Mouse (Mus musculus): ENCODE measurements at regions not wholly inside any gene's neighbourhood (a gene's known extent, or its start where the extent isn't known, plus 50 kb on each side); places are given as distances from the start of the nearest gene placed in this dataset.

- no peak overlapping the region for H3K27ac ChIP-seq
- no peak for ATAC-seq (ENCODE audit: low FRiP score, low read depth)
- H3K4me1 ChIP-seq: no peaks in the 10 kb centered on the region
- no peaks in the 10 kb centered on the region for H3K27me3 ChIP-seq
- H3K36me3 ChIP-seq: no peaks in the 10 kb centered on the region
- H3K9me3 ChIP-seq: no peaks in the 10 kb centered on the region
- 70% methylated on average over 7 of the region's 7 CpGs for WGBS
- H3K4me2 ChIP-seq (replicated peaks): no peak overlapping the region
- H3K4me3 ChIP-seq: no peak overlapping the region
- H3K9ac ChIP-seq: no peak overlapping the region
Measured at GRCm38 (mm10) chr17:67515601-67516147, 116.8 kb downstream of the Lrrc30 start.

DNA sequence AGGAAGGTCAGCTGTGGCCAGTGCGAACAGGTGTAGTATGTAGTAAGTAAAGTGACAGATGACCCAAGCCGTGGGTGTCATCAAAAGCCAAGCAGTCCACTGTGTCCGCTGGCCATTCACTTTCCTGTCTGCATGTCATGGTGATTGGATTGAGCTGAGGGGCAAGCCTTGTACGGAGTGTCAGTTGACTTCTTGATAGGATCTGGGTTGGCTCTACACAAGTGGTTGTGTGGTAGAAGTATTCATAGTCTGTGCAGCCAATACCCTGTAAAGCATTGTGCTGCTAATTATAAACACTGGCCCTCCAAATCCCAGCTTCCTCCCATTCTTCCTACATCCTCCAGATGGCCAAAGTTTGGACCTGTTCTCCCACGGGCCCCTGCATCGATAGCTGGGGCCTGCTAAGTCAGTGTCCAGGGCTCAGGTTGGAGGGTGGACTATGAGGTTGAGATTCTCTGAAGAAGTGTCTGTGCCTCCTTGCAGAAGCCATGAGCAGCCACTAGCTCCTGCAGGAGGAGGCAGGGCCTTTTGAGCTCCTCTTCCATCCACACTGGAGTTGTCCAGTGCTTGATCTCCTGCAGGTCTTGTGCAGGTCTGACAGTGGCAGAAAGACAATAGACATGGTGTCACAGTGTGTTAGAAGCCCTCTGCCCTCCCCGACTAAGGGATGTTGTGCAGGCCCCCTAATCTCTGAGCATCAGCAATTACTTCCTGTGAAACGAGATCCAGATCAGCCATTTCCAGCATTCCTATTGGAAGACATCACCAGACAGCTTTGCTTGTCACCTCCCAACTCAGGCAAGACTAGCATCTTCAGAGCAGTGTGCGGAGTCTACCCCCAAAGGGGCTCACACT lies 117.9 kb downstream of the Lrrc30 start:
- ATAC-seq (ENCODE audit: low FRiP score, low read depth): peak; percentile 28; the same call in 1 of the 2 replicates
- H3K27me3 ChIP-seq: no peaks in the 10 kb centered on the region
- 70% methylated on average over 9 of the region's 9 CpGs for WGBS
- H3K4me1 ChIP-seq: no peaks in the 10 kb centered on the region
- peak overlapping the region; percentile 39; the same call in 1 of the 2 replicates for H3K27ac ChIP-seq
- H3K36me3 ChIP-seq: no peaks in the 10 kb centered on the region
- no peak overlapping the region for H3K4me3 ChIP-seq
- H3K9ac ChIP-seq: no peak overlapping the region
- no peaks in the 10 kb centered on the region for H3K9me3 ChIP-seq
- H3K4me2 ChIP-seq (replicated peaks): no peak overlapping the region

DNA sequence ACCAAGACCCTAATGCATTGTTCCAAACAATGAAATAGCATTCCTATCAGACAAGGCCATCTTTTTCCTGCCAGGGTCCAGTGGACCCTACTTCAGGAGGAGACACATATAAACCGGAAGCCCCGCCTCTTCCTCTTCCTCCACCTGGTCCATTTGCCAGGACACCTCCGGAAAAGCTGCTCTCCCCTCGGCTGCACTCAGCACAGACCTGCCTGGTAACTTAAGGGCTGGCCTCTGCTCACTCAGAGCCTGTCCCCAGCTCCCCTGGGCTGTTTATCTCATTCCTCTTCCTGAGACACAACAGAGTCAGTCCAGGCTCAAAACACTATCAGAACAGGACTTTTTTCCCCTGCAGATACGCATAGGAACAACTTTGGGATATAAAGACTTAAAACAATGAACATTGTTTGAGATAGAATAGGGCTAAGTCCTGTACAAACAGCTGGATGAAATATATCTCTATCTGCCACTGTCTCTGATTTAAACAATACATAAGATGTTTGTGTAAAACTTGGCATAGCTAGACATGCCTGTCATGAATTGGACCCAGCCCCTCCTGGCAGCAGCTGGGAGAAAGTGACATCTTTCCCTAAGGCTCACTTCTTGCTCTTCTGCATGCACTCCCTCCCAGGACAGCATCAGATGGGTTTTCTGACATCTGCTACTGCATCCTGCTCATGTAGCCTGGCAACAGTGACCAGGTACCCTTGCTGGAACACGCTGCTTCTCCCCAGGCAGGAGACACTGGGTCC lies 119.6 kb downstream of the Lrrc30 start:
- Histone ChIP-seq H3K4me1 (peaks cover 11% of the 10 kb centered on the region; the same call in 1 of the 2 replicates), H3K9me3 (no peaks in the 10 kb centered on the region), H3K9ac (no peak overlapping the region), H3K27ac (0 out of 2 replicates have a peak overlapping the region, but pooled peaks have one; percentile 33), H3K4me2 (replicated peaks) (no peak overlapping the region), H3K36me3 (no peaks in the 10 kb centered on the region), H3K27me3 (no peaks in the 10 kb centered on the region), H3K4me3 (no peak overlapping the region)
- ATAC-seq (ENCODE audit: low FRiP score, low read depth): no peak
- 69% methylated on average over 6 of the region's 6 CpGs for WGBS

- no peak overlapping the region for H3K9ac ChIP-seq
- WGBS: 71% methylated on average over 6 of the region's 6 CpGs
- H3K27me3 ChIP-seq: no peaks in the 10 kb centered on the region
Measured at GRCm38 (mm10) chr17:67512008-67512407, 120.5 kb downstream of the Lrrc30 start.

DNA sequence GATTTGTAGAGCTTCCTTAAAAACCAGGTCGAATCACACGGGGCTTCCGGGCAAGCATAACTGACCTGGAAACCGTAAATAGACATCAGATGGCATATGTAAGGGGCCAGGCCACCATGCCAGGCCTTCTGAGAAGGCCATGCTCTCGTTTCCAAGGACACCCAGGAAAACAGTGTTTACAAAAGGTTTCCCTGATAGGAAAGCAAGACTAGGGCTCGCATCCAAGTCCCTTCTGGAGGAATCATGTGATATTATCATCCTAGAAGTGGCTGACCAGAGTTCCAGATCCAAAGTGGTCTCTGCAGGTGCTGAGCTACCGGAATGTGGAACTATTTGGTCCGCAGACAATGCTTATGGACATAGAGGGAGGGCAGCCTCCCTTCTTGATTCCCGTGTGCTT lies 122.6 kb downstream of the Lrrc30 start:
- no peaks in the 10 kb centered on the region for H3K9me3 ChIP-seq
- no peak overlapping the region for H3K27ac ChIP-seq
- H3K4me2 ChIP-seq (replicated peaks): no peak overlapping the region
- H3K4me1 ChIP-seq: peaks cover 11% of the 10 kb centered on the region; the same call in 1 of the 2 replicates
- WGBS: 81% methylated on average over 9 of the region's 9 CpGs
- no peak for ATAC-seq (ENCODE audit: low FRiP score, low read depth)
- no peak overlapping the region for H3K9ac ChIP-seq
- no peaks in the 10 kb centered on the region for H3K36me3 ChIP-seq
- H3K4me3 ChIP-seq: no peak overlapping the region
- no peaks in the 10 kb centered on the region for H3K27me3 ChIP-seq

More at GRCm38 (mm10) chr17:67512008-67512407, 120.5 kb downstream of the Lrrc30 start:
- Histone ChIP-seq H3K4me1 (peaks cover 11% of the 10 kb centered on the region; the same call in 1 of the 2 replicates), H3K9me3 (no peaks in the 10 kb centered on the region), H3K36me3 (no peaks in the 10 kb centered on the region), H3K4me3 (no peak overlapping the region), H3K4me2 (replicated peaks) (no peak overlapping the region), H3K27ac (no peak overlapping the region)
- no peak for ATAC-seq (ENCODE audit: low FRiP score, low read depth)

DNA sequence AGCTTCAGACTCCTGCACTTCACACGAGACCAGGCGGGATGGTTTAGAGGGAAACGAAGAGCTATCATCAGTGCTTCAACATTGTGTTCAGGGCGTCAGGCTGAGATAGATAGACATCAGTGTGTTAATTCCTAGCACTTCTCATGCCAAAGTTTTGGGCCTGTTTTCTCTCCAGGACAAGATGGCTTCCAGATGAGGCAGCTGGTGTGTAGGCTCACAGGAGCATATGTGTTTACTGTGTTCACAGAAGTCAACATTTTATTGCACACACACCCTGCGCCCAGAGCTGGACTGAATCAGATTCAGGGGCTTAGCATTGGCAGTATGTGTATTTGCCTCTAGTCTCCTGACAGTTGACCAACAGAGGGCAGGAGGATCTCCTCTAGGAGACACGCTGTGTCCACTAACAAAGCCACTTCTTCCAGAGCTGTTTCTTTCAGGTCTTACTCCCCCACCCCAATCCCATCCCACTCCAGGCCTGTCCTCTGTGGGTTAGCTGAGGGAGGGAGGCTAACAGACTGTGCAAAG lies 123.4 kb downstream of the Lrrc30 start:
- Histone ChIP-seq H3K4me1 (peaks cover 14% of the 10 kb centered on the region; the same call in 1 of the 2 replicates), H3K4me2 (replicated peaks) (no peak overlapping the region), H3K9ac (no peak overlapping the region), H3K9me3 (no peaks in the 10 kb centered on the region), H3K4me3 (no peak overlapping the region), H3K27ac (no peak overlapping the region), H3K36me3 (no peaks in the 10 kb centered on the region), H3K27me3 (no peaks in the 10 kb centered on the region)
- ATAC-seq (ENCODE audit: low FRiP score, low read depth): no peak
- WGBS: 82% methylated on average over 6 of the region's 6 CpGs

- no peak overlapping the region for H3K27ac ChIP-seq
- H3K9ac ChIP-seq: no peak overlapping the region
- no peaks in the 10 kb centered on the region for H3K36me3 ChIP-seq
- no peaks in the 10 kb centered on the region for H3K27me3 ChIP-seq
- H3K9me3 ChIP-seq: no peaks in the 10 kb centered on the region
- H3K4me2 ChIP-seq (replicated peaks): no peak overlapping the region
- H3K4me1 ChIP-seq: peaks cover 14% of the 10 kb centered on the region; the same call in 1 of the 2 replicates
- 28% methylated on average over 2 of the region's 2 CpGs for WGBS
- H3K4me3 ChIP-seq: no peak overlapping the region
- no peak for ATAC-seq (ENCODE audit: low FRiP score, low read depth)
Measured at GRCm38 (mm10) chr17:67508353-67508752, 124.2 kb downstream of the Lrrc30 start.

DNA sequence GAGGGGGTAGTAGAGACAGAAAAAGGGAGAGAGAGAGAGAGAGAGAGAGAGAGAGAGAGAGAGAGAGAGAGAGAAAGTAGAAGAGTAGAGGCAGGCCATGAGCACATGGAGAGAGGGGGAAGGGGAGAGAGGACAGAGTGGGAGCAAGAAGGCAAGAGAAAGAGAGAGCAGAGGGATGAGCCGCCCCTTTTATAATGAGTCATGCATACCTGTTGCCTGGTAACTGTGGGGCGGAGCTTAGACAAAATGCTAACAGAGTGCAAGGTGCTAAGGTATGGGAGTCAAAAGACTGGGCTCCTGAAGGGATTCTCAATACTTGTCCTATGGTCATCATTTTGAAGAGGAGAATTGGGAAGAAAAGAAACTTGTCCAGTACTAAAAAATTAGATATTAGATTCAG lies 126.1 kb downstream of the Lrrc30 start:
- Histone ChIP-seq H3K27me3 (no peaks in the 10 kb centered on the region), H3K4me1 (peaks cover 14% of the 10 kb centered on the region; the same call in 1 of the 2 replicates), H3K36me3 (no peaks in the 10 kb centered on the region), H3K9ac (no peak overlapping the region), H3K4me3 (no peak overlapping the region), H3K9me3 (no peaks in the 10 kb centered on the region), H3K4me2 (replicated peaks) (no peak overlapping the region), H3K27ac (no peak overlapping the region)
- WGBS: 68% methylated on average over 2 of the region's 2 CpGs
- ATAC-seq (ENCODE audit: low FRiP score, low read depth): no peak

- Histone ChIP-seq H3K27ac (no peak overlapping the region; the same call in 1 of the 2 replicates), H3K4me1 (peaks cover 19% of the 10 kb centered on the region; the same call in 1 of the 2 replicates), H3K27me3 (no peaks in the 10 kb centered on the region), H3K9me3 (no peaks in the 10 kb centered on the region), H3K9ac (no peak overlapping the region), H3K4me2 (replicated peaks) (no peak overlapping the region), H3K4me3 (no peak overlapping the region), H3K36me3 (no peaks in the 10 kb centered on the region)
- no peak for ATAC-seq (ENCODE audit: low FRiP score, low read depth)
- WGBS: 72% methylated on average over 9 of the region's 9 CpGs
Measured at GRCm38 (mm10) chr17:67504502-67505033, 128.0 kb downstream of the Lrrc30 start.

DNA sequence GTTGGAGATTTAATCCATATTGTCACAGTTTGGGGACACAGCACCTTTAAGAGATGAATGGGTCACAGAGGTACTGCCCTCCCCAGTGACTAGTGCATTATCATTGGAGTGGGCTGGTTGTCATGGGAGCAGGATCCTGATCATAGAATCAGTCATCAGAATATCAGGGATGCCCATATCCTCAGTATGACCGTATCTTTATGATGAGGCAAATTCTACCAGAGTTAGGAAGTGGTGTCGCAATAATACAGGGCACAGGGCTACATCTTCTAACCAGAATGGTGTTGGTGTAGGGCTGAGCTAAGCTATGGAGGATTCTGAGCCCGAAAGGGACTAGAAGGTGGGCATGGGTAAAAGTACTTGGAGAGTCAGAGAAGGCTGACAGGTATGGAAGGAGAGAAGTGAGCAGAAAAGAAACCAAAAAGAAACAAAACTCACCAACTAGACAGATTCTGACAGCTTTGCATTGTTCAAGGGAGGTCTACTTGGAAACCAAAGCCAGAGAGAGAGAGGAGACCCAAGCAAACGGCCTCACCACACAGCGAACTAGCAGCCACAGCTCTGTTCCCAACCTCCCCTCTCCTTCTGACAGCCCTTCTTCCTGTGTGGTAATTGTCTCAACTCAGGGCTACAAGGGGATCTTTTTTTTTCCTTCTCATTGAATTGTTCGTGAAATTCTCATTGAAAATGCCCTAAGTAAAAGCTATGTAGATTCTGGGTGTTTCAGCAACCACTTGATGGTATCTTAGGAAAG lies 129.2 kb downstream of the Lrrc30 start:
- Histone ChIP-seq H3K4me2 (replicated peaks) (no peak overlapping the region), H3K27me3 (no peaks in the 10 kb centered on the region), H3K4me1 (peaks cover 12% of the 10 kb centered on the region; the same call in 1 of the 2 replicates), H3K27ac (no peak overlapping the region), H3K4me3 (no peak overlapping the region), H3K9me3 (no peaks in the 10 kb centered on the region), H3K9ac (no peak overlapping the region), H3K36me3 (no peaks in the 10 kb centered on the region)
- no peak for ATAC-seq (ENCODE audit: low FRiP score, low read depth)
- WGBS: 76% methylated on average over 6 of the region's 6 CpGs

DNA sequence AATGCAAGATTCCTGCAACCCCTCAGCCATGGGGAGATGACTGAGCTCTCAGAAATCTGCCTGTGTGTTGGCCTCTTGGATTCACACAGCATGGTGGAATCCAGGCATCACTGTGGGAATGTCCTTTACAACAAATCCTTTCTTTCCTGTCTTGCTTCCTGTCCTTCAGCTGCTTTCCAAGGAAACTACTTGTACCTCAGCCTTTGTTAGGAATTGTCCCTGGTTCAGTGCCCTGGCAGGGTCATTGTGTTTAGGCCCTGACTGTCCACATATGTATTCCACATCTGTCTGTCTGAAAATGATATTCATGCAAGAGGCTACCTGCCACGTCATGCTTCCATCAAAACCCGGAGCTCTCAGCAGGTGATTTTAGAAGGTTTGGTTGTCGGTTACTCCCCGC lies 129.9 kb downstream of the Lrrc30 start:
- H3K4me3 ChIP-seq: no peak overlapping the region
- H3K27me3 ChIP-seq: no peaks in the 10 kb centered on the region
- no peak overlapping the region for H3K4me2 ChIP-seq (replicated peaks)
- H3K36me3 ChIP-seq: no peaks in the 10 kb centered on the region
- ATAC-seq (ENCODE audit: low FRiP score, low read depth): no peak
- H3K9me3 ChIP-seq: no peaks in the 10 kb centered on the region
- H3K4me1 ChIP-seq: peaks cover 9% of the 10 kb centered on the region; the same call in 1 of the 2 replicates
- no peak overlapping the region for H3K27ac ChIP-seq
- no peak overlapping the region for H3K9ac ChIP-seq
- 88% methylated on average over 4 of the region's 4 CpGs for WGBS

Measured in limb, embryonic 13.5 days (tissue).